ENCODE assay signal across 25 mouse cellular contexts in genomic region chr4:118490461-118490860, GRCm38 (mm10). TPM values are rescaled to one million over a fixed set of nuclear protein-coding genes. Genes with fewer than 3 reads are reported as not detected.
DNase-seq lines count a peak whose midpoint lies in the region; ATAC-seq and TF ChIP-seq lines count a peak whose summit lies in the region.
"Had no signal": no experiment of that assay in that cellular context is flagged by ENCODE, and none has a peak within 500 bp of the region (broad histone marks: within the 10 kb centered on the region; RNA-seq: fewer than 3 reads in every experiment).

No protein-coding gene starts in this region.

- 71% methylated on average over 10 of the region's 10 CpGs for WGBS in heart, embryonic 13.5 days

- peak overlapping the region; percentile 22; the same call in 1 of the 2 replicates for H3K4me3 ChIP-seq in gastrocnemius, adult 2 months
- no peak overlapping the region for H3K4me3 ChIP-seq in heart, embryonic 13.5 days
- H3K4me3 ChIP-seq in layer of hippocampus, adult 2 months, result no peak overlapping the region
- H3K4me3 ChIP-seq in brown adipose tissue, adult 24 weeks (ENCODE audit: insufficient read depth, low read depth, low read length), result no peak overlapping the region
- H3K4me3 ChIP-seq: forebrain, embryonic 10.5 days; forebrain, embryonic 13.5 days; hindbrain, embryonic 12.5 days; hindbrain, embryonic 15.5 days had no signal

- H3K9me3 ChIP-seq in heart, embryonic 13.5 days, result no peaks in the 10 kb centered on the region
- H3K9me3 ChIP-seq: forebrain, embryonic 10.5 days; forebrain, embryonic 13.5 days; heart, embryonic 10.5 days; hindbrain, embryonic 12.5 days; hindbrain, embryonic 15.5 days had no signal

- intact Hi-C loops in gastrocnemius, adult 2 months (cut with DNase I), result no loop called here
- intact Hi-C loops in heart, postnatal 25 days (cut with DNase I), result no loop called here

- ATAC-seq in heart, embryonic 13.5 days (ENCODE audit: extremely low read depth, insufficient number of reproducible peaks, low FRiP score, low TSS enrichment), result no peak
- ATAC-seq: activated CD4-positive, CD25-positive, alpha-beta regulatory T cell, adult 4 months; forebrain, embryonic 13.5 days; forebrain, embryonic 16.5 days had no signal

- DNase-seq in gastrocnemius, adult 2 months, result no peak
- DNase-seq in gastrocnemius, adult 8-10 months (ENCODE audit: low spot score in 2 of 2), result no peak
- DNase-seq in heart, postnatal 25 days (ENCODE audit: low spot score), result no peak
- no peak for DNase-seq in layer of hippocampus, adult 2 months (ENCODE audit: low spot score in 2 of 2)
- DNase-seq in layer of hippocampus, postnatal 25 days (ENCODE audit: extremely low spot score in 1 of 2, low spot score in 1 of 2), result no peak
- DNase-seq: cerebellum, adult 18-20 months; cerebellum, adult 9-10 months; cerebellum, postnatal 14 days; gastrocnemius, postnatal 10 days had no signal

- H3K9ac ChIP-seq in heart, embryonic 13.5 days, result no peak overlapping the region
- H3K9ac ChIP-seq: forebrain, embryonic 13.5 days; hindbrain, embryonic 12.5 days; hindbrain, embryonic 15.5 days had no signal

- H3K36me3 ChIP-seq in heart, embryonic 13.5 days, result no peaks in the 10 kb centered on the region
- H3K36me3 ChIP-seq: forebrain, embryonic 10.5 days; heart, embryonic 10.5 days; hindbrain, embryonic 12.5 days; hindbrain, embryonic 15.5 days had no signal

- peak overlapping the region; percentile 68 for H3K27ac ChIP-seq in gastrocnemius, adult 2 months
- 0 out of 2 replicates have a peak overlapping the region, but pooled peaks have one; percentile 16 for H3K27ac ChIP-seq in heart, embryonic 13.5 days (replicated peaks)
- peak overlapping the region; percentile 53; the same call in 1 of the 2 replicates for H3K27ac ChIP-seq in layer of hippocampus, adult 2 months
- H3K27ac ChIP-seq in brown adipose tissue, adult 24 weeks (replicated peaks; ENCODE audit: low read depth, low read length), result peak overlapping the region; percentile 78
- H3K27ac ChIP-seq: forebrain, embryonic 10.5 days; forebrain, embryonic 13.5 days; hindbrain, embryonic 12.5 days; hindbrain, embryonic 15.5 days had no signal

- no peaks in the 10 kb centered on the region for H3K27me3 ChIP-seq in heart, embryonic 13.5 days (replicated peaks)
- H3K27me3 ChIP-seq: forebrain, embryonic 13.5 days; hindbrain, embryonic 12.5 days; hindbrain, embryonic 15.5 days had no signal

- peaks cover 16% of the 10 kb centered on the region for H3K4me1 ChIP-seq in heart, embryonic 13.5 days
- H3K4me1 ChIP-seq in brown adipose tissue, adult 24 weeks (ENCODE audit: control insufficient read depth, insufficient read depth, insufficient read length, low read length), result no peaks in the 10 kb centered on the region; the same call in 1 of the 2 replicates
- H3K4me1 ChIP-seq: forebrain, embryonic 13.5 days; hindbrain, embryonic 12.5 days; hindbrain, embryonic 15.5 days had no signal

- H3K4me2 ChIP-seq in heart, embryonic 13.5 days, result no peak overlapping the region
- H3K4me2 ChIP-seq: forebrain, embryonic 13.5 days; hindbrain, embryonic 12.5 days; hindbrain, embryonic 15.5 days had no signal

- no peak for TF ChIP-seq CTCF in gastrocnemius, adult 2 months (IDR thresholded peaks at IDR 0.05)
- TF ChIP-seq CTCF in layer of hippocampus, adult 2 months (conservative IDR thresholded peaks at IDR 0.05), result no peak

RNA-seq across cellular contexts. Expression of gene Tie1, which starts 0.6 kb away (rescaled TPM):
- 10 to 100 TPM; 12.6 to 18.5 TPM for total RNA-seq in gastrocnemius, adult 2 months (2021)
- total RNA-seq in gastrocnemius, adult 8-10 months (2022), result 10 to 100 TPM in 2 of 4 experiments, 1 to 10 TPM in 2; 9.0 to 13.3 (median 10.2) TPM
- 57.7 and 61.1 TPM in 2 replicates for polyA plus RNA-seq in heart, embryonic 13.5 days (2015; fragmentation: Nextera tagmentation; extraction: Ambion mirVana)
- total RNA-seq in heart, postnatal 25 days (2021), result 10 to 100 TPM; 64.0 to 75.8 TPM
- 1 to 10 TPM; 7.0 to 9.3 TPM for total RNA-seq in layer of hippocampus, adult 2 months (2021)
- total RNA-seq in layer of hippocampus, postnatal 25 days (2021), result 1 to 10 TPM; 7.0 to 8.1 TPM
- polyA plus RNA-seq in brown adipose tissue, adult 24 weeks (2012; ENCODE audit: insufficient read depth, insufficient read length, missing spikeins), result 8.1 and 18.8 TPM in 2 replicates
- polyA plus RNA-seq: activated CD4-positive, CD25-positive, alpha-beta regulatory T cell, adult 4 months had no signal

RNA-seq across cellular contexts. Expression of gene Mpl, which starts 33.1 kb away (rescaled TPM):
- total RNA-seq in gastrocnemius, adult 2 months (2021), result not detected
- total RNA-seq in gastrocnemius, adult 8-10 months (2022), result not detected
- polyA plus RNA-seq in heart, embryonic 13.5 days (2015; fragmentation: Nextera tagmentation; extraction: Ambion mirVana), result 2.1 and 2.2 TPM in 2 replicates
- under 1 TPM; 0.21 to 0.42 TPM for total RNA-seq in heart, postnatal 25 days (2021)
- total RNA-seq in layer of hippocampus, adult 2 months (2021), result under 1 TPM in 1 of 2 experiments, not detected in 1; 0.20 TPM
- under 1 TPM in 1 of 2 experiments, not detected in 1; 0.34 TPM for total RNA-seq in layer of hippocampus, postnatal 25 days (2021)
- polyA plus RNA-seq in brown adipose tissue, adult 24 weeks (2012; ENCODE audit: insufficient read depth, insufficient read length, missing spikeins), result not detected in 2 replicates
- total RNA-seq: adrenal gland, postnatal 25 days; ES-E14; gastrocnemius, postnatal 36 days had no signal
- polyA plus RNA-seq: activated CD4-positive, CD25-positive, alpha-beta regulatory T cell, adult 4 months; forebrain, embryonic 16.5 days had no signal

RNA-seq across cellular contexts. Expression of gene 2610528J11Rik, which starts 36.3 kb away (rescaled TPM):
- total RNA-seq in gastrocnemius, adult 2 months (2021), result not detected
- total RNA-seq in gastrocnemius, adult 8-10 months (2022), result not detected
- polyA plus RNA-seq in heart, embryonic 13.5 days (2015; fragmentation: Nextera tagmentation; extraction: Ambion mirVana), result 0.36 and 0.75 TPM in 2 replicates
- total RNA-seq in heart, postnatal 25 days (2021), result not detected
- total RNA-seq in layer of hippocampus, adult 2 months (2021), result not detected
- total RNA-seq in layer of hippocampus, postnatal 25 days (2021), result not detected
- polyA plus RNA-seq in brown adipose tissue, adult 24 weeks (2012; ENCODE audit: insufficient read depth, insufficient read length, missing spikeins), result not detected in 2 replicates
- total RNA-seq: adrenal gland, adult 8-10 months; adrenal gland, postnatal 25 days; gastrocnemius, postnatal 10 days; gastrocnemius, postnatal 36 days; granulocyte monocyte progenitor cell, adult 5-6 weeks; heart, postnatal 10 days; hematopoietic stem cell, adult 5-6 weeks had no signal
- polyA plus RNA-seq: activated CD4-positive, CD25-positive, alpha-beta regulatory T cell, adult 4 months; forebrain, embryonic 16.5 days; hindbrain, embryonic 15.5 days had no signal

RNA-seq across cellular contexts. Expression of gene Cdc20, which starts 53.3 kb away (rescaled TPM):
- total RNA-seq in gastrocnemius, adult 2 months (2021), result under 1 TPM; 0.20 to 0.23 TPM
- total RNA-seq in gastrocnemius, adult 8-10 months (2022), result under 1 TPM in 1 of 4 experiments, not detected in 3; 0.20 TPM
- polyA plus RNA-seq in heart, embryonic 13.5 days (2015; fragmentation: Nextera tagmentation; extraction: Ambion mirVana), result 171 and 186 TPM in 2 replicates
- total RNA-seq in heart, postnatal 25 days (2021), result 1 to 10 TPM; 1.5 to 2.3 TPM
- total RNA-seq in layer of hippocampus, adult 2 months (2021), result 1 to 10 TPM; 1.1 to 1.3 TPM
- total RNA-seq in layer of hippocampus, postnatal 25 days (2021), result 1 to 10 TPM; 1.1 to 1.5 TPM
- polyA plus RNA-seq in brown adipose tissue, adult 24 weeks (2012; ENCODE audit: insufficient read depth, insufficient read length, missing spikeins), result 1.6 TPM in 1 of 2 replicates, not detected in the other

RNA-seq across cellular contexts. Expression of gene Tmem125, which starts 53.4 kb away (rescaled TPM):
- total RNA-seq in gastrocnemius, adult 2 months (2021), result not detected
- not detected for total RNA-seq in gastrocnemius, adult 8-10 months (2022)
- 0.24 and 0.43 TPM in 2 replicates for polyA plus RNA-seq in heart, embryonic 13.5 days (2015; fragmentation: Nextera tagmentation; extraction: Ambion mirVana)
- total RNA-seq in heart, postnatal 25 days (2021), result under 1 TPM in 1 of 2 experiments, not detected in 1; 0.17 TPM
- 1 to 10 TPM; 5.7 to 6.1 TPM for total RNA-seq in layer of hippocampus, adult 2 months (2021)
- total RNA-seq in layer of hippocampus, postnatal 25 days (2021), result 10 to 100 TPM; 10.4 to 12.3 TPM
- not detected in 2 replicates for polyA plus RNA-seq in brown adipose tissue, adult 24 weeks (2012; ENCODE audit: insufficient read depth, insufficient read length, missing spikeins)
- total RNA-seq: adrenal gland, adult 8-10 months; adrenal gland, postnatal 25 days; gastrocnemius, postnatal 36 days; granulocyte monocyte progenitor cell, adult 5-6 weeks; hematopoietic stem cell, adult 5-6 weeks had no signal
- polyA plus RNA-seq: activated CD4-positive, CD25-positive, alpha-beta regulatory T cell, adult 4 months; forebrain, embryonic 13.5 days; forebrain, embryonic 16.5 days had no signal

Comparison
In these comparisons a context has a peak if more than half of its experiments do, and no peak if none do; other contexts are left out.
1. H3K27ac ChIP-seq: peak in every context shown above with its lines; median percentile 78 in brown adipose tissue, adult 24 weeks; 68 in gastrocnemius, adult 2 months; 53 in layer of hippocampus, adult 2 months; 16 in heart, embryonic 13.5 days.